Mouse (Mus musculus): ENCODE results near the gene Ankfn1.

DNA sequence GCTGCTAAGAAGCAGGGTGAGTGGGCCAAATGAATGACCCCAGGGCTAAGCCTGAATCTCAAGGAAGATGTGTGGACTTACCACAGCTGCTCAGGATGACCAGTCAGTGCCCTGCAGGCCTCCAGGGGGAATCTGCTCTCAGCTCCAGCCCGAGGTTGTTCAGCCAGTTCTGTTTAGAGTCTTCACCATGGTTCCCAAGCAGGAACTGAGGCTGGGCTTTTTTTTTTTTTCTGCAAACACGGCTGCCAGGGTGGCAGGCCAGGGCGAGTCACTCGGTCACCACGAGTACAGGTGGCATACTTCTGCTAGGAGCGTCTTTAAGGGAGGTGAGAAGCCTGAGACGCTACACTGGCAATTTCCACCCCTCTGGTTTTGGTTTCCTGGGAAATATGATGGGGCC, 43.9 kb downstream of the Ankfn1 start:
- TF ChIP-seq TAL1 (IDR thresholded peaks at IDR 0.05; ENCODE audit: low read length) (no peak), GATA1 (IDR thresholded peaks at IDR 0.05; ENCODE audit: low read length) (no peak)

Data from erythroblast, embryonic 14.5 days (primary cell).